Mouse (Mus musculus) spleen, adult 2 months (tissue): ENCODE results near the gene Gpc5.

Experiments used
- CTCF ChIP-seq: fragments of 200-500 bp; IDR thresholded peaks from 2 replicates; pipeline ENCODE4 v1.5.1; 2011; ENCODE audit warnings: mild to moderate bottlenecking, inconsistent platforms; ENCODE audit not compliant: insufficient read depth, insufficient read length, insufficient replicate concordance; ENCODE audit errors: extremely low read depth
- POLR2A ChIP-seq: fragments of 200-500 bp; IDR thresholded peaks from 2 replicates; pipeline ENCODE4 v1.6.1; 2011; ENCODE audit warnings: low read depth, low read length, inconsistent platforms

DNA sequence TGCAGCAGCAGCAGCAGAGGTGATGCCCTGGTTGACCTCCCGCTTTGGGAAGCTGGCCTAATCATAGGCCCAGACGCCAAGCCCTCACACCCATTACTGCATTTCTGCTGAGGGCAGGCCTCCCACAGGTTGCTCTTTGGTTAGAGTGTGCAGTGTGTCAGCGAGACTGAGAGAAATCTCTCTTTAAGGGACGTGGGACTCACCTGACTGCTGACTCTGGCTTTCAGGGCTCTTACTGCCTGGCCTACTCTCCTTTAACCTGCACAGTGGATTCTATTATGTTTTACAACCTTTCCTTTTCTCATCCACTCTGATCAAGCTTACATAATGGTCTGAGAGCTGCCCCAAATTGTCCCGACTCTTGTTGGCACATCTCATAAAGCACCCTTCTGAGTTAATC lies 234.4 kb downstream of the Gpc5 start:
- TF ChIP-seq CTCF (no peak), POLR2A (no peak)
